Mouse (Mus musculus): ENCODE results near the gene Ctcf. TPM values are rescaled to one million over a fixed set of nuclear protein-coding genes. Genes with fewer than 3 reads are reported as not detected.

Gene Ctcf
- polyA plus RNA-seq, 1 experiment from 2014 or later: 80.9 TPM

- peaks cover 21% of the 10 kb centered on the region for H3K4me1 ChIP-seq (ENCODE audit: control insufficient read depth, insufficient read depth, low read length)
- H3K27me3 ChIP-seq (replicated peaks; ENCODE audit: control insufficient read depth, insufficient read depth, low read length): no peaks in the 10 kb centered on the region
- no peak overlapping the region for H3K27ac ChIP-seq (replicated peaks; ENCODE audit: low read depth, low read length)
- WGBS: 90% methylated on average over 29 of the region's 34 CpGs
- ATAC-seq (ENCODE audit: low read depth) (no peak), DNase-seq (ENCODE audit: low spot score) (no peak)
- no peak overlapping the region for H3K4me3 ChIP-seq (ENCODE audit: low read depth, low read length)
- H3K36me3 ChIP-seq (ENCODE audit: control insufficient read depth, insufficient read depth, low read length): peaks cover 19% of the 10 kb centered on the region
- no peak overlapping the region for H3K4me2 ChIP-seq (ENCODE audit: low read depth, low read length)
- H3K9me3 ChIP-seq (ENCODE audit: control insufficient read depth, low read length): no peaks in the 10 kb centered on the region
- H3K9ac ChIP-seq (ENCODE audit: low read depth, low read length): no peak overlapping the region; the same call in 1 of the 2 replicates
These were observed 67.9 kb downstream of the Ctcf start for GRCm38 (mm10) chr8:105704146-105704812.

DNA sequence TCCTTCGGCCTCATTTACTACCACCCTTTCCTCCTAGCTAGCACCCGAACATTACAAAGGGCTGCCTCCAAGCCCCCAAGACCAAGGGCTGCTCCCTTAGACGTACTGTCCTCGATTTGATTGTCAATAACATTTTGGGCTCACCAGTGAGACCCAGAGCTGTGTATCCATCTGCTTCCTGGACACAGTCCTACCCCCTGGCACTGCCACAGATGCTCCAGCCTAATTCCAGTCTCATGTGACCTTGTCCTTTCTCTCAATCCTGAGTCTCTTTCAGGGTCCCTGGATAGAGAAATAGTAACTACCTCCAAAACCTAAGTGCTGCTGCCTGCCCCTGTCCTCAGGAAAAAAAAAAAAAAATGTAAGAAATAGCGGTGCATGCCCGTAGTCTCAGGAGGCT, 68.6 kb downstream of the Ctcf start:
- H3K4me1 ChIP-seq (ENCODE audit: control insufficient read depth, insufficient read depth, low read length): peaks cover 20% of the 10 kb centered on the region
- DNase-seq (ENCODE audit: low spot score) (no peak), ATAC-seq (ENCODE audit: low read depth) (no peak)
- no peak overlapping the region for H3K4me2 ChIP-seq (ENCODE audit: low read depth, low read length)
- H3K4me3 ChIP-seq (ENCODE audit: low read depth, low read length): no peak overlapping the region
- no peak overlapping the region for H3K9ac ChIP-seq (ENCODE audit: low read depth, low read length)
- 89% methylated on average over 6 of the region's 6 CpGs for WGBS
- H3K27ac ChIP-seq (replicated peaks; ENCODE audit: low read depth, low read length): no peak overlapping the region
- H3K36me3 ChIP-seq (ENCODE audit: control insufficient read depth, insufficient read depth, low read length): peaks cover 19% of the 10 kb centered on the region
- H3K9me3 ChIP-seq (ENCODE audit: control insufficient read depth, low read length): no peaks in the 10 kb centered on the region
- H3K27me3 ChIP-seq (replicated peaks; ENCODE audit: control insufficient read depth, insufficient read depth, low read length): no peaks in the 10 kb centered on the region

- Histone ChIP-seq H3K27me3 (replicated peaks; ENCODE audit: control insufficient read depth, insufficient read depth, low read length) (no peaks in the 10 kb centered on the region), H3K4me3 (ENCODE audit: low read depth, low read length) (0 out of 2 replicates have a peak overlapping the region, but pooled peaks have one; percentile 65), H3K36me3 (ENCODE audit: control insufficient read depth, insufficient read depth, low read length) (peaks cover 19% of the 10 kb centered on the region), H3K27ac (replicated peaks; ENCODE audit: low read depth, low read length) (no peak overlapping the region), H3K9me3 (ENCODE audit: control insufficient read depth, low read length) (no peaks in the 10 kb centered on the region), H3K9ac (ENCODE audit: low read depth, low read length) (no peak overlapping the region), H3K4me2 (ENCODE audit: low read depth, low read length) (peak overlapping the region; percentile 91), H3K4me1 (ENCODE audit: control insufficient read depth, insufficient read depth, low read length) (peaks cover 15% of the 10 kb centered on the region)
- WGBS: 85% methylated on average over 12 of the region's 12 CpGs
- no peak for DNase-seq (ENCODE audit: low spot score)
- no peak for ATAC-seq (ENCODE audit: low read depth)
These were observed 70.1 kb downstream of the Ctcf start for GRCm38 (mm10) chr8:105706426-105706825.

DNA sequence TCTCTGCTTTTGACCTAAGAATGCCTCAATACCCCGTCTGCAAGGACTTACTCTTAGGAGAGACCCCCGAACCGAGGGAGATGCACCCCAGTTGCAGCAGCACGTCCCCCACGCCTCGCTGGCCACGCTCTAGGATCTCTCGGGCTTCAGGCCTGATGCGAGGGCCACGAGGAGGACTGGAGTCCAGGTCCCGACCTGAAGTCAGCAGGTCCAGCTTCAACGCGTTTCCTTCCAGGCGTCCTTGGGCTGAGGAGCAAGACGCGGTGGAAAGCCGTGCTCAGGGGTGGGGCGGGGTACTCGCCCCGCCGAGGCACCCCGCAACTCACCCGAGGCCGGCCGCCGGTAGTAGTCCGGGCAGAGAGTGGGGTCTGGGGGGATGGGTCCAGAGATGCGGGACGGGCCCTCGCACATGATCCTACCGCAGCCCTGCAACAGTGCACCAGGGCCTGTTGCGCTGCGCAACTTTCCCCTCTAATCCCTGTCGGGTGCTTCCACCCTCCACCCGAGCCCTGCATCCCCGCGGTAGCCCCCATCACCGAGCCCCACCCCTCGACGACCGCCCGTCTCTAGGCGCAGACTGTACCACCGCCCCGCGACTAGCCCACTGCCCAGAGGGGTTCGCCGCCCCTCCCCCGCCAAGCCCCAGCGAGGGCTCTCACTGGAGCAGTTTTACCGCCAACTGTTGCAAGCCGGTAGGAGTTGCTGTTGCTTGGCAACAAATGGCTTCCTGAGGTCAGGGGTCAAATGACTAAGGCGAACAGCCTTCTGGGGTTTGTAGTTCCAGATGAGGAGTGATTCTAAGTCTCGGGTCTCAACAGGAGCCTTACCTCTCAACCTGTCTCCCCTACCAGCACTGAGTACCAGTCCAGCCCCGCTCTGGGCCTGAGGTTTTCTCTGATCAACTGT, 71.4 kb downstream of the Ctcf start, which contains the start of the genes 4933405L10Rik and Enkd1:
TSS of gene 4933405L10Rik (plus strand) at position 158 of the 906 bp plus-strand sequence.
TSS of gene Enkd1 (minus strand) at position 713 of the 906 bp plus-strand sequence.
- Histone ChIP-seq H3K4me1 (ENCODE audit: control insufficient read depth, insufficient read depth, low read length) (peaks cover 15% of the 10 kb centered on the region), H3K9ac (ENCODE audit: low read depth, low read length) (peak within 1 kb of the TSS; percentile 76), H3K27me3 (replicated peaks; ENCODE audit: control insufficient read depth, insufficient read depth, low read length) (no peaks in the 10 kb centered on the region), H3K4me2 (ENCODE audit: low read depth, low read length) (peak within 1 kb of the TSS; percentile 91), H3K36me3 (ENCODE audit: control insufficient read depth, insufficient read depth, low read length) (peaks cover 19% of the 10 kb centered on the region), H3K27ac (replicated peaks; ENCODE audit: low read depth, low read length) (no peak within 1 kb of the TSS), H3K4me3 (ENCODE audit: low read depth, low read length) (peak within 1 kb of the TSS; percentile 65), H3K9me3 (ENCODE audit: control insufficient read depth, low read length) (no peaks in the 10 kb centered on the region)
- ATAC-seq (ENCODE audit: low read depth) (peak; percentile 85), DNase-seq (ENCODE audit: low spot score) (peak; percentile 97)
- WGBS: 0% methylated on average over 28 of the region's 55 CpGs

DNA sequence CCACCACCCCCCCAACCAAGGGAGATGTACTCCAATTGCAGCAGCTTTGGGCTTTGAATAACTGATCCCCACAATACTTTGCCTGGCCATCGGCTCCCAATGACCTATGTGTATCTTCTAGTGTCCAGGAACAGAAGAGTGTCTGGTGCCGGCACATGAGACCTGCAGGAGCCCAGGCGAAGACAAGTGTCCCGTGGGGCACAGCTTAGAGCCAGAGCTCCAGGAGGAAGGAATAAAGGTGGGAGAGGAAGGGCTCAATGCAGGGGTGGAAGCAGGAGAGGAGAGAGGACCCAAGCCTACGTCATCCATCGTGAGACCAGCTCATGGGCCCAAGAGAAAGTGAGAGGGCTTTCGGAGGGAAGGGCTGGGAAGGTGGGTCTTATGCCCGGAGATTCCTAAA, 72.3 kb downstream of the Ctcf start:
- DNase-seq (ENCODE audit: low spot score) (no peak), ATAC-seq (ENCODE audit: low read depth) (no peak)
- Histone ChIP-seq H3K27ac (replicated peaks; ENCODE audit: low read depth, low read length) (no peak overlapping the region), H3K9ac (ENCODE audit: low read depth, low read length) (no peak overlapping the region), H3K4me1 (ENCODE audit: control insufficient read depth, insufficient read depth, low read length) (peaks cover 15% of the 10 kb centered on the region), H3K9me3 (ENCODE audit: control insufficient read depth, low read length) (no peaks in the 10 kb centered on the region), H3K27me3 (replicated peaks; ENCODE audit: control insufficient read depth, insufficient read depth, low read length) (no peaks in the 10 kb centered on the region), H3K4me3 (ENCODE audit: low read depth, low read length) (no peak overlapping the region), H3K4me2 (ENCODE audit: low read depth, low read length) (no peak overlapping the region), H3K36me3 (ENCODE audit: control insufficient read depth, insufficient read depth, low read length) (peaks cover 10% of the 10 kb centered on the region)
- WGBS: 96% methylated on average over 8 of the region's 8 CpGs

DNA sequence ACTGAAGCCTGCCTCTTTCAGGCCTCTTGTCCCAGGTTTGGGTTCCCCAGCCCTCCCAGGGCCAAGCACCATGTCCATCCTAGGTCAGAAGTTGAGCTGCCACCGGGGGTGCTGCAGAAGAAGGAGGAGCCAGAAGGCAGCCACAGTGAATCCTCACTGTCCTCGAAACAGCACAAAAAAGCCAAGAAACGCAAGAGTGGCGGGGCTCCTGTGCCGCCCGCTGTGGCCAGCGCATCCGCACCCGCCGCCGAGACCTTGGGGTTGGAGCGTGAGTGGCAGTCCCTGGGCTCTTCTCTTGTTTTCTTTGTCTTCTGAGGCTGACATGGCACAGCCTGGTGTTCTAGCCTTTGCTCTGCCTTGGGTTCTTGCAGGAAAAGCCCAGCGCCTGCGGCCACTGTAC, 72.9 kb downstream of the Ctcf start:
- peaks cover 15% of the 10 kb centered on the region for H3K4me1 ChIP-seq (ENCODE audit: control insufficient read depth, insufficient read depth, low read length)
- no peak overlapping the region for H3K9ac ChIP-seq (ENCODE audit: low read depth, low read length)
- 73% methylated on average over 12 of the region's 14 CpGs for WGBS
- H3K9me3 ChIP-seq (ENCODE audit: control insufficient read depth, low read length): no peaks in the 10 kb centered on the region
- H3K27ac ChIP-seq (replicated peaks; ENCODE audit: low read depth, low read length): no peak overlapping the region
- 0 out of 2 replicates have a peak, but pooled peaks cover 4% of the 10 kb centered on the region for H3K36me3 ChIP-seq (ENCODE audit: control insufficient read depth, insufficient read depth, low read length)
- H3K4me3 ChIP-seq (ENCODE audit: low read depth, low read length): no peak overlapping the region
- ATAC-seq (ENCODE audit: low read depth) (no peak), DNase-seq (ENCODE audit: low spot score) (no peak)
- H3K27me3 ChIP-seq (replicated peaks; ENCODE audit: control insufficient read depth, insufficient read depth, low read length): no peaks in the 10 kb centered on the region
- H3K4me2 ChIP-seq (ENCODE audit: low read depth, low read length): no peak overlapping the region

GRCm38 (mm10) chr8:105712286-105712685, 75.9 kb downstream of the Ctcf start:
- H3K4me1 ChIP-seq (ENCODE audit: control insufficient read depth, insufficient read depth, low read length): peaks cover 7% of the 10 kb centered on the region; the same call in 1 of the 2 replicates
- no peak overlapping the region for H3K27ac ChIP-seq (replicated peaks; ENCODE audit: low read depth, low read length)
- H3K9ac ChIP-seq (ENCODE audit: low read depth, low read length): no peak overlapping the region
- no peak for ATAC-seq (ENCODE audit: low read depth)
- H3K36me3 ChIP-seq (ENCODE audit: control insufficient read depth, insufficient read depth, low read length): peaks cover 6% of the 10 kb centered on the region
- no peak for DNase-seq (ENCODE audit: low spot score)
- H3K4me2 ChIP-seq (ENCODE audit: low read depth, low read length): no peak overlapping the region
- 91% methylated on average over 3 of the region's 3 CpGs for WGBS
- no peak overlapping the region for H3K4me3 ChIP-seq (ENCODE audit: low read depth, low read length)
- no peaks in the 10 kb centered on the region for H3K27me3 ChIP-seq (replicated peaks; ENCODE audit: control insufficient read depth, insufficient read depth, low read length)
- no peaks in the 10 kb centered on the region for H3K9me3 ChIP-seq (ENCODE audit: control insufficient read depth, low read length)

DNA sequence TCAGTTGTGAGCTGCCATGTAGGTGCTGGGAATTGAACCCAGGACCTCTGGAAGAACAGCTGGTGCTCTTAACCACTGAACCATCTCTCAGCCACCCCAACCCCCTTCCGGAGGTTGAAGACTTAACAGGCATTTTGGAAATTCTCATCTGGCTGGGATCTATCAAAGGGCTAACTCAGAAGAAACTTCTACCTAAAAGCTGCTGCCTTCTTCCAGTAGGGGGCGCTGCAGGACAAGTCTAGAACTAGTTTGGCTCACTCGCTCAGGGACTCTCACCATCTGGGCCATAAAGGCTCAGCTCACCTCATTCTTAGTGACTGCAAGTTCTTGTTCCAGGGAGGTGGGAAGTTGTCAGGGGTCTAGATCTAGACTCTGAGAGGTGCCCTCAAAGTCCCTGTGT, 77.8 kb downstream of the Ctcf start:
- no peaks in the 10 kb centered on the region for H3K27me3 ChIP-seq (replicated peaks; ENCODE audit: control insufficient read depth, insufficient read depth, low read length)
- 12% methylated on average over 3 of the region's 3 CpGs for WGBS
- H3K27ac ChIP-seq (replicated peaks; ENCODE audit: low read depth, low read length): no peak overlapping the region
- H3K4me3 ChIP-seq (ENCODE audit: low read depth, low read length): no peak overlapping the region
- no peaks in the 10 kb centered on the region for H3K4me1 ChIP-seq (ENCODE audit: control insufficient read depth, insufficient read depth, low read length)
- DNase-seq (ENCODE audit: low spot score) (peak; percentile 94), ATAC-seq (ENCODE audit: low read depth) (peak; percentile 35)
- no peak overlapping the region for H3K9ac ChIP-seq (ENCODE audit: low read depth, low read length)
- H3K4me2 ChIP-seq (ENCODE audit: low read depth, low read length): no peak overlapping the region
- peaks cover 7% of the 10 kb centered on the region for H3K36me3 ChIP-seq (ENCODE audit: control insufficient read depth, insufficient read depth, low read length)
- no peaks in the 10 kb centered on the region for H3K9me3 ChIP-seq (ENCODE audit: control insufficient read depth, low read length)
